Mouse (Mus musculus): ENCODE measurements at regions not wholly inside any gene's neighbourhood (a gene's known extent, or its start where the extent isn't known, plus 50 kb on each side); places are given as distances from the start of the nearest gene placed in this dataset.

- Histone ChIP-seq H3K9me3 (ENCODE audit: control insufficient read depth, low read length) (no peaks in the 10 kb centered on the region), H3K36me3 (replicated peaks; ENCODE audit: control insufficient read depth, insufficient read depth) (no peaks in the 10 kb centered on the region), H3K27me3 (ENCODE audit: control insufficient read depth, insufficient read depth, low read length) (no peaks in the 10 kb centered on the region), H3K4me1 (replicated peaks; ENCODE audit: control insufficient read depth, insufficient read depth, low read length) (no peaks in the 10 kb centered on the region), H3K4me3 (replicated peaks; ENCODE audit: low read length) (no peak overlapping the region), H3K4me2 (replicated peaks) (no peak overlapping the region), H3K9ac (no peak overlapping the region), H3K27ac (no peak overlapping the region)
- DNase-seq (ENCODE audit: low spot score) (no peak), ATAC-seq (ENCODE audit: low FRiP score) (no peak)
- WGBS = 88% methylated on average over 2 of the region's 2 CpGs
Observed at GRCm38 (mm10) chr3:143880813-143881212, 324.2 kb downstream of the Lmo4 start.

- Histone ChIP-seq H3K27me3 (ENCODE audit: control insufficient read depth, insufficient read depth, low read length) (no peaks in the 10 kb centered on the region), H3K4me1 (replicated peaks; ENCODE audit: control insufficient read depth, insufficient read depth, low read length) (no peaks in the 10 kb centered on the region), H3K36me3 (replicated peaks; ENCODE audit: control insufficient read depth, insufficient read depth) (no peaks in the 10 kb centered on the region), H3K27ac (no peak overlapping the region), H3K9ac (no peak overlapping the region), H3K4me2 (replicated peaks) (no peak overlapping the region), H3K4me3 (replicated peaks; ENCODE audit: low read length) (no peak overlapping the region), H3K9me3 (ENCODE audit: control insufficient read depth, low read length) (no peaks in the 10 kb centered on the region)
- ATAC-seq (ENCODE audit: low FRiP score) (no peak), DNase-seq (ENCODE audit: low spot score) (no peak)
- 86% methylated on average over 3 of the region's 3 CpGs for WGBS
Observed at GRCm38 (mm10) chr3:143873876-143874275, 331.1 kb downstream of the Lmo4 start.

- ATAC-seq (ENCODE audit: low FRiP score) (peak; percentile 45; the same call in 1 of the 2 replicates), DNase-seq (ENCODE audit: low spot score) (no peak)
- H3K4me1 ChIP-seq (replicated peaks; ENCODE audit: control insufficient read depth, insufficient read depth, low read length) = peaks cover 13% of the 10 kb centered on the region; the same call in 1 of the 2 replicates
- no peaks in the 10 kb centered on the region for H3K27me3 ChIP-seq (ENCODE audit: control insufficient read depth, insufficient read depth, low read length)
- 47% methylated on average over 4 of the region's 4 CpGs for WGBS
- no peak overlapping the region for H3K9ac ChIP-seq
- H3K27ac ChIP-seq = no peak overlapping the region
- H3K4me3 ChIP-seq (replicated peaks; ENCODE audit: low read length) = no peak overlapping the region
- no peaks in the 10 kb centered on the region for H3K9me3 ChIP-seq (ENCODE audit: control insufficient read depth, low read length)
- no peak overlapping the region for H3K4me2 ChIP-seq (replicated peaks)
- H3K36me3 ChIP-seq (replicated peaks; ENCODE audit: control insufficient read depth, insufficient read depth) = no peaks in the 10 kb centered on the region
Observed at GRCm38 (mm10) chr3:143866521-143866920, 338.5 kb downstream of the Lmo4 start.

GRCm38 (mm10) chr3:143865626-143866025 is 339.4 kb downstream of the Lmo4 start:
- H3K9ac ChIP-seq = no peak overlapping the region
- H3K9me3 ChIP-seq (ENCODE audit: control insufficient read depth, low read length) = no peaks in the 10 kb centered on the region
- H3K4me2 ChIP-seq (replicated peaks) = no peak overlapping the region
- H3K27ac ChIP-seq = no peak overlapping the region
- H3K36me3 ChIP-seq (replicated peaks; ENCODE audit: control insufficient read depth, insufficient read depth) = no peaks in the 10 kb centered on the region
- no peak overlapping the region for H3K4me3 ChIP-seq (replicated peaks; ENCODE audit: low read length)
- WGBS = 57% methylated on average over 7 of the region's 7 CpGs
- peak; percentile 67; the same call in 1 of the 2 replicates for ATAC-seq (ENCODE audit: low FRiP score)
- H3K27me3 ChIP-seq (ENCODE audit: control insufficient read depth, insufficient read depth, low read length) = no peaks in the 10 kb centered on the region
- H3K4me1 ChIP-seq (replicated peaks; ENCODE audit: control insufficient read depth, insufficient read depth, low read length) = peaks cover 13% of the 10 kb centered on the region; the same call in 1 of the 2 replicates
- DNase-seq (ENCODE audit: low spot score) = peak; percentile 35

- Histone ChIP-seq H3K27me3 (ENCODE audit: control insufficient read depth, insufficient read depth, low read length) (no peaks in the 10 kb centered on the region), H3K4me2 (replicated peaks) (no peak overlapping the region), H3K4me3 (replicated peaks; ENCODE audit: low read length) (no peak overlapping the region), H3K4me1 (replicated peaks; ENCODE audit: control insufficient read depth, insufficient read depth, low read length) (peaks cover 13% of the 10 kb centered on the region; the same call in 1 of the 2 replicates), H3K9me3 (ENCODE audit: control insufficient read depth, low read length) (no peaks in the 10 kb centered on the region), H3K27ac (no peak overlapping the region), H3K36me3 (replicated peaks; ENCODE audit: control insufficient read depth, insufficient read depth) (no peaks in the 10 kb centered on the region), H3K9ac (no peak overlapping the region)
- 67% methylated on average over 10 of the region's 10 CpGs for WGBS
- DNase-seq (ENCODE audit: low spot score) (no peak), ATAC-seq (ENCODE audit: low FRiP score) (no peak)
Observed at GRCm38 (mm10) chr3:143864490-143864889, 340.5 kb downstream of the Lmo4 start.

GRCm38 (mm10) chr3:143862531-143862930 is 342.5 kb downstream of the Lmo4 start:
- ATAC-seq (ENCODE audit: low FRiP score) = no peak
- 86% methylated on average over 11 of the region's 11 CpGs for WGBS
- H3K27ac ChIP-seq = no peak overlapping the region
- no peak overlapping the region for H3K4me3 ChIP-seq (replicated peaks; ENCODE audit: low read length)
- H3K9me3 ChIP-seq (ENCODE audit: control insufficient read depth, low read length) = no peaks in the 10 kb centered on the region
- no peak for DNase-seq (ENCODE audit: low spot score)
- no peaks in the 10 kb centered on the region for H3K27me3 ChIP-seq (ENCODE audit: control insufficient read depth, insufficient read depth, low read length)
- H3K4me2 ChIP-seq (replicated peaks) = no peak overlapping the region
- H3K4me1 ChIP-seq (replicated peaks; ENCODE audit: control insufficient read depth, insufficient read depth, low read length) = peaks cover 13% of the 10 kb centered on the region; the same call in 1 of the 2 replicates
- no peak overlapping the region for H3K9ac ChIP-seq
- H3K36me3 ChIP-seq (replicated peaks; ENCODE audit: control insufficient read depth, insufficient read depth) = no peaks in the 10 kb centered on the region

GRCm38 (mm10) chr3:143861866-143862265 is 343.2 kb downstream of the Lmo4 start:
- Histone ChIP-seq H3K9ac (no peak overlapping the region), H3K36me3 (replicated peaks; ENCODE audit: control insufficient read depth, insufficient read depth) (no peaks in the 10 kb centered on the region), H3K27me3 (ENCODE audit: control insufficient read depth, insufficient read depth, low read length) (no peaks in the 10 kb centered on the region), H3K4me1 (replicated peaks; ENCODE audit: control insufficient read depth, insufficient read depth, low read length) (peaks cover 13% of the 10 kb centered on the region; the same call in 1 of the 2 replicates), H3K4me3 (replicated peaks; ENCODE audit: low read length) (no peak overlapping the region), H3K9me3 (ENCODE audit: control insufficient read depth, low read length) (no peaks in the 10 kb centered on the region), H3K27ac (no peak overlapping the region), H3K4me2 (replicated peaks) (no peak overlapping the region)
- ATAC-seq (ENCODE audit: low FRiP score) (no peak), DNase-seq (ENCODE audit: low spot score) (no peak)
- 67% methylated on average over 4 of the region's 4 CpGs for WGBS

- Histone ChIP-seq H3K4me1 (replicated peaks; ENCODE audit: control insufficient read depth, insufficient read depth, low read length) (no peaks in the 10 kb centered on the region), H3K9ac (no peak overlapping the region), H3K27ac (no peak overlapping the region), H3K4me3 (replicated peaks; ENCODE audit: low read length) (no peak overlapping the region), H3K9me3 (ENCODE audit: control insufficient read depth, low read length) (no peaks in the 10 kb centered on the region), H3K27me3 (ENCODE audit: control insufficient read depth, insufficient read depth, low read length) (no peaks in the 10 kb centered on the region), H3K36me3 (replicated peaks; ENCODE audit: control insufficient read depth, insufficient read depth) (no peaks in the 10 kb centered on the region), H3K4me2 (replicated peaks) (no peak overlapping the region)
- WGBS = 91% methylated on average over 7 of the region's 7 CpGs
- ATAC-seq (ENCODE audit: low FRiP score) (no peak), DNase-seq (ENCODE audit: low spot score) (no peak)
Observed at GRCm38 (mm10) chr3:143835611-143836240, 369.3 kb downstream of the Lmo4 start.

GRCm38 (mm10) chr3:143834725-143835124 is 370.3 kb downstream of the Lmo4 start:
- 87% methylated on average over 2 of the region's 2 CpGs for WGBS

GRCm38 (mm10) chr3:143823395-143823777 is 381.6 kb downstream of the Lmo4 start:
- no peaks in the 10 kb centered on the region for H3K9me3 ChIP-seq (ENCODE audit: control insufficient read depth, low read length)
- no peak for DNase-seq (ENCODE audit: low spot score)
- H3K27ac ChIP-seq = no peak overlapping the region
- no peaks in the 10 kb centered on the region for H3K27me3 ChIP-seq (ENCODE audit: control insufficient read depth, insufficient read depth, low read length)
- no peak overlapping the region for H3K4me3 ChIP-seq (replicated peaks; ENCODE audit: low read length)
- H3K4me1 ChIP-seq (replicated peaks; ENCODE audit: control insufficient read depth, insufficient read depth, low read length) = no peaks in the 10 kb centered on the region
- H3K4me2 ChIP-seq (replicated peaks) = no peak overlapping the region
- ATAC-seq (ENCODE audit: low FRiP score) = no peak
- WGBS = 60% methylated on average over 1 of the region's 1 CpGs
- no peaks in the 10 kb centered on the region for H3K36me3 ChIP-seq (replicated peaks; ENCODE audit: control insufficient read depth, insufficient read depth)
- H3K9ac ChIP-seq = no peak overlapping the region

More at GRCm38 (mm10) chr3:143834725-143835124, 370.3 kb downstream of the Lmo4 start:
- Histone ChIP-seq H3K4me3 (replicated peaks; ENCODE audit: low read length) (no peak overlapping the region), H3K27me3 (ENCODE audit: control insufficient read depth, insufficient read depth, low read length) (no peaks in the 10 kb centered on the region), H3K36me3 (replicated peaks; ENCODE audit: control insufficient read depth, insufficient read depth) (no peaks in the 10 kb centered on the region), H3K9me3 (ENCODE audit: control insufficient read depth, low read length) (no peaks in the 10 kb centered on the region), H3K4me1 (replicated peaks; ENCODE audit: control insufficient read depth, insufficient read depth, low read length) (no peaks in the 10 kb centered on the region), H3K27ac (no peak overlapping the region), H3K9ac (no peak overlapping the region), H3K4me2 (replicated peaks) (no peak overlapping the region)
- DNase-seq (ENCODE audit: low spot score) = no peak
- no peak for ATAC-seq (ENCODE audit: low FRiP score)
